Mouse (Mus musculus): Measurements from ENCODE around the gene Ewsr1.

DNA sequence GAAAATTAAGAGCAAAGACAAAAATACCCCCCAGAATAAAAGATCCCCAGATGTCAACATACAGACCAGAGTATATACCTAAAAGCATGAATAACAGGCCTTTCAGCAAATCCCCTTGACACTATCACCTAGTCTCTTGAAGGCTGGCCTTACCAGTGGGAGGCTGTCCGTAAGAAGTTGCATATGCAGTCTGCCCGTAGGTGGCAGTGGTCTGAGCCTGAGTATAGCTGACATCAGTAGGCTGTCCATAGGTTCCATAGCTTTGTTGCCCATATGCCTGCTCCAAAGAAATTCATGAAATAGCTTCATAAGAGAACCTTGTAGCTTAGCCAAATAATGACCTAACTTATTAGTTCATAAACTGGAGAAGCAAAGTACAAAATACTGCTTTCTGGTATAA lies 7.4 kb downstream of the Ewsr1 start:
- TF ChIP-seq CTCF (IDR thresholded peaks at IDR 0.05; ENCODE audit: borderline replicate concordance, insufficient read depth, low read length) (peak; percentile 36; the same call in 1 of the 2 replicates), POLR2A (IDR thresholded peaks at IDR 0.05; ENCODE audit: low read depth, low read length) (no peak)

All from embryonic fibroblast, embryonic 13.5 days (primary cell).